Mouse (Mus musculus) thymus, adult 2 months (tissue): ENCODE measurements around the gene Rbm12.

ENCODE experiments used
- CTCF ChIP-seq: fragments of 200-500 bp; IDR thresholded peaks from 2 replicates; pipeline ENCODE4 v1.5.1; 2012; ENCODE audit warnings: mild to moderate bottlenecking, control low read depth, low read length, moderate library complexity, borderline replicate concordance; ENCODE audit not compliant: control insufficient read depth, poor library complexity, insufficient read depth; ENCODE audit errors: extremely low read depth
- POLR2A ChIP-seq: fragments of 200-500 bp; IDR thresholded peaks from 2 replicates; pipeline ENCODE4 v1.6.1; 2012; ENCODE audit warnings: mild to moderate bottlenecking, low read length, control low read depth, moderate library complexity; ENCODE audit not compliant: control insufficient read depth, poor library complexity, insufficient read depth; ENCODE audit errors: extremely low read depth

DNA sequence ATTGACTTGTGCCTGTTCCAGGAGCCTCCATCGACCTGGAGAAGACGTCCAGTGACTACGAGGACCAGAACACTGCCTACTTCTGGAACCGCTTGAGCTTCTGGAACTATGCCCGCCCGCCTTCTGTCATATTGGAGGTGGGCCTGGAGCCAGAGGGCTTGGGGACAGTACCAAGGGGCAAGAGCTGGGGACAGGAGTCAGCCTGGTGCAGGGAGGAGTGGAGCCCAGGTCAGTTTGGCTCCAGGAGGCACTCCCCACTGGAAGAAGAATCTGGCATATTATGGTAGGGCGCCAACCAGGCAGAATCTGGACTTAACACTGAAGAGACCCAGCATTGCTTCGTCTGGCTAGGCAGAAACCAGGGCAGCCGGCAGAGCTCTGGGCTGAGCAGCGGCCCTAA is 43.9 kb downstream of the Rbm12 start:
- no peak for TF ChIP-seq CTCF
- TF ChIP-seq POLR2A = no peak
